In the genomic region with DNA sequence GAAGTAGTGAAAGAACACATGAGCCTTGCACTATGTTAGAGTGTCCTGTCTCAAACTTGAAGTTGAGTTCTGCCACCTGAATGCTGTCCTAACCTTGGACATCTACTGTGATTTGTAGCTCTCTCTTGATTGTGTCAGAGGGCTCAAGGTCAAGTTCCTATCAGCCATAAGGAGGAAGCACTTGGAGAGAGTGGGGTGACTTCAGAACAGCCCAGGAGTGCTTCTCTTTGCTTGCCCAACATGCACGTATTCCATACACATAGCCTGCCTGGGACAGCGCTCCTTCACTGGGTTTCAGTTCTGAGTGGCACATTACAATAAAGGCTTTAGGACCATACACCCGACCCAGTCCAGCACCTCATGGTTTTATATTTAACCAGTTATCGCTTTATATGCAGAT, we compare ENCODE assay signal across 24 mouse cellular contexts. TPM values are rescaled to one million over a fixed set of nuclear protein-coding genes. Genes with fewer than 3 reads are reported as not detected.
A peak's percentile ranks its signal among the peaks of the same experiment; 100 is the strongest.
DNase-seq lines count a peak whose midpoint lies in the region; ATAC-seq and TF ChIP-seq lines count a peak whose summit lies in the region.
"Had no signal": no experiment of that assay in that cellular context is flagged by ENCODE, and none has a peak within 500 bp of the region (broad histone marks: within the 10 kb centered on the region; RNA-seq: fewer than 3 reads in every experiment).

No protein-coding gene starts in this region.

- no peak overlapping the region for H3K9ac ChIP-seq in lung, postnatal 0 days (replicated peaks; ENCODE audit: low read depth)
- H3K9ac ChIP-seq in midbrain, embryonic 11.5 days (ENCODE audit: low read length), result no peak overlapping the region
- no peak overlapping the region for H3K9ac ChIP-seq in midbrain, postnatal 0 days (replicated peaks; ENCODE audit: low read length, poor library complexity, severe bottlenecking)
- H3K9ac ChIP-seq in CH12.LX (ENCODE audit: insufficient read depth, low read depth), result no peak overlapping the region
- H3K9ac ChIP-seq: forebrain, embryonic 13.5 days; heart, embryonic 13.5 days; hindbrain, embryonic 12.5 days; hindbrain, embryonic 15.5 days had no signal

- H3K4me3 ChIP-seq in lung, postnatal 0 days (ENCODE audit: low read depth, low read length), result no peak overlapping the region
- H3K4me3 ChIP-seq in midbrain, embryonic 11.5 days (ENCODE audit: low read depth, low read length), result no peak overlapping the region
- H3K4me3 ChIP-seq in midbrain, postnatal 0 days (ENCODE audit: low read depth, low read length), result no peak overlapping the region
- H3K4me3 ChIP-seq in CH12.LX (replicated peaks in 1 of 3; ENCODE audit: low read depth in 2 of 3, low read length in 2 of 3, poor library complexity in 1 of 3), result no peak overlapping the region
- no peak overlapping the region for H3K4me3 ChIP-seq in hindbrain, embryonic 10.5 days
- H3K4me3 ChIP-seq: forebrain, embryonic 10.5 days; forebrain, embryonic 13.5 days; heart, embryonic 13.5 days; hindbrain, embryonic 12.5 days; hindbrain, embryonic 15.5 days had no signal

- no peaks in the 10 kb centered on the region for H3K36me3 ChIP-seq in lung, postnatal 0 days (ENCODE audit: insufficient read depth, low read length)
- no peaks in the 10 kb centered on the region for H3K36me3 ChIP-seq in midbrain, embryonic 11.5 days (ENCODE audit: control insufficient read depth, insufficient read depth, low read length)
- no peaks in the 10 kb centered on the region for H3K36me3 ChIP-seq in midbrain, postnatal 0 days (ENCODE audit: insufficient read depth, low read length)
- H3K36me3 ChIP-seq in CH12.LX (replicated peaks in 1 of 2; ENCODE audit: control insufficient read depth in 1 of 2, insufficient read depth in 1 of 2, low read length in 1 of 2), result no peaks in the 10 kb centered on the region
- no peaks in the 10 kb centered on the region for H3K36me3 ChIP-seq in hindbrain, embryonic 10.5 days
- H3K36me3 ChIP-seq: forebrain, embryonic 10.5 days; G1E; heart, embryonic 13.5 days; hindbrain, embryonic 12.5 days; hindbrain, embryonic 15.5 days had no signal

- no peaks in the 10 kb centered on the region for H3K27me3 ChIP-seq in lung, postnatal 0 days (replicated peaks; ENCODE audit: insufficient read depth, low read length)
- H3K27me3 ChIP-seq in midbrain, embryonic 11.5 days (ENCODE audit: control insufficient read depth, insufficient read depth, low read length), result no peaks in the 10 kb centered on the region
- no peaks in the 10 kb centered on the region for H3K27me3 ChIP-seq in midbrain, postnatal 0 days (ENCODE audit: insufficient read depth, low read length)
- no peaks in the 10 kb centered on the region for H3K27me3 ChIP-seq in CH12.LX (replicated peaks)
- no peaks in the 10 kb centered on the region for H3K27me3 ChIP-seq in hindbrain, embryonic 10.5 days (ENCODE audit: insufficient read depth, poor library complexity, severe bottlenecking)
- H3K27me3 ChIP-seq: forebrain, embryonic 13.5 days; heart, embryonic 13.5 days; hindbrain, embryonic 12.5 days; hindbrain, embryonic 15.5 days; Patski had no signal

- no peak for TF ChIP-seq POLR2A in CH12.LX (IDR thresholded peaks at IDR 0.05; ENCODE audit: low read depth, low read length)

- peak; percentile 83 for ATAC-seq in lung, postnatal 0 days
- no peak for ATAC-seq in midbrain, embryonic 11.5 days (ENCODE audit: low FRiP score)
- ATAC-seq in midbrain, postnatal 0 days (ENCODE audit: low FRiP score), result no peak
- 0 out of 2 replicates have a peak, but pooled peaks have one; percentile 6 for ATAC-seq in megakaryocyte, adult 5-6 weeks (ENCODE audit: poor library complexity, severe bottlenecking)
- ATAC-seq: forebrain, embryonic 13.5 days; forebrain, embryonic 16.5 days; Patski had no signal

- H3K4me2 ChIP-seq in lung, postnatal 0 days (replicated peaks; ENCODE audit: low read depth, low read length), result no peak overlapping the region
- no peak overlapping the region for H3K4me2 ChIP-seq in midbrain, embryonic 11.5 days
- H3K4me2 ChIP-seq in midbrain, postnatal 0 days (ENCODE audit: low read depth, low read length, poor library complexity, severe bottlenecking), result no peak overlapping the region
- no peak overlapping the region for H3K4me2 ChIP-seq in CH12.LX (ENCODE audit: insufficient read depth, low read depth, poor library complexity, severe bottlenecking)
- H3K4me2 ChIP-seq: forebrain, embryonic 13.5 days; heart, embryonic 13.5 days; hindbrain, embryonic 12.5 days; hindbrain, embryonic 15.5 days had no signal

- H3K9me3 ChIP-seq in lung, postnatal 0 days (ENCODE audit: low read length), result no peaks in the 10 kb centered on the region
- H3K9me3 ChIP-seq in midbrain, embryonic 11.5 days (ENCODE audit: control insufficient read depth, low read length), result no peaks in the 10 kb centered on the region
- no peaks in the 10 kb centered on the region for H3K9me3 ChIP-seq in midbrain, postnatal 0 days (ENCODE audit: low read length)
- no peaks in the 10 kb centered on the region for H3K9me3 ChIP-seq in CH12.LX (replicated peaks; ENCODE audit: low read length)
- H3K9me3 ChIP-seq in hindbrain, embryonic 10.5 days, result no peaks in the 10 kb centered on the region
- H3K9me3 ChIP-seq: forebrain, embryonic 10.5 days; forebrain, embryonic 13.5 days; heart, embryonic 13.5 days; hindbrain, embryonic 12.5 days; hindbrain, embryonic 15.5 days had no signal

- in situ Hi-C loops in CH12.LX (cut with MboI; ENCODE audit: low pct_ligation_motif_present, low pct_unique_long_range_greater_than_20kb, low sequenced_read_pairs), result no loop called here

- H3K4me1 ChIP-seq in lung, postnatal 0 days (ENCODE audit: insufficient read depth, low read depth, low read length), result no peaks in the 10 kb centered on the region
- H3K4me1 ChIP-seq in midbrain, embryonic 11.5 days (ENCODE audit: control insufficient read depth, insufficient read depth, low read length), result no peaks in the 10 kb centered on the region
- no peaks in the 10 kb centered on the region for H3K4me1 ChIP-seq in midbrain, postnatal 0 days (ENCODE audit: insufficient read depth, low read length)
- H3K4me1 ChIP-seq in CH12.LX (ENCODE audit: control insufficient read depth in 1 of 2, insufficient read depth in 2 of 2), result peaks cover 46 to 86% of the 10 kb centered on the region in 2 experiments
- H3K4me1 ChIP-seq in hindbrain, embryonic 10.5 days (replicated peaks), result peaks cover 7% of the 10 kb centered on the region
- H3K4me1 ChIP-seq: forebrain, embryonic 10.5 days; hindbrain, embryonic 15.5 days had no signal

- dilution Hi-C loops in CH12.LX (cut with MboI; ENCODE audit: extremely low pct_ligation_motif_present, extremely low pct_unique_long_range_greater_than_20kb, low sequenced_read_pairs), result no loop called here

- H3K79me2 ChIP-seq in CH12.LX (replicated peaks; ENCODE audit: control insufficient read depth, extremely low read depth, insufficient read depth, poor library complexity, severe bottlenecking), result no peaks in the 10 kb centered on the region

- TF ChIP-seq RAD21 in CH12.LX (IDR thresholded peaks at IDR 0.05; ENCODE audit: low read depth, low read length), result no peak

- TF ChIP-seq EP300 in lung, postnatal 0 days (IDR thresholded peaks at IDR 0.05), result peak; percentile 27; the same call in 1 of the 2 replicates
- TF ChIP-seq EP300 in CH12.LX (IDR thresholded peaks at IDR 0.05; ENCODE audit: low read length), result no peak

- DNase-seq in lung, postnatal 0 days (ENCODE audit: low spot score), result peak; percentile 65
- DNase-seq in lung, postnatal 14 days, result no peak
- DNase-seq in midbrain, embryonic 11.5 days (ENCODE audit: low spot score, missing footprints), result peak; percentile 2
- DNase-seq in midbrain, postnatal 0 days (ENCODE audit: low spot score), result no peak
- no peak for DNase-seq in CH12.LX (ENCODE audit: extremely low read depth)
- no peak for DNase-seq in heart, adult 18-20 months
- DNase-seq in hindbrain, embryonic 10.5 days (ENCODE audit: low spot score), result no peak
- DNase-seq: adrenal gland, postnatal 10 days; adrenal gland, postnatal 36 days; cerebellum, adult 18-20 months; cerebellum, adult 9-10 months; cerebellum, postnatal 14 days; gastrocnemius, postnatal 14 days; heart, postnatal 14 days; heart, postnatal 4 days had no signal

- H3K27ac ChIP-seq in lung, postnatal 0 days (ENCODE audit: low read length), result no peak overlapping the region
- no peak overlapping the region for H3K27ac ChIP-seq in midbrain, embryonic 11.5 days (ENCODE audit: low read depth, low read length)
- no peak overlapping the region for H3K27ac ChIP-seq in midbrain, postnatal 0 days (ENCODE audit: low read depth, low read length)
- peak overlapping the region; percentile 95 for H3K27ac ChIP-seq in CH12.LX (ENCODE audit: insufficient read depth, low read depth)
- H3K27ac ChIP-seq in hindbrain, embryonic 10.5 days, result no peak overlapping the region
- H3K27ac ChIP-seq: forebrain, embryonic 10.5 days; forebrain, embryonic 13.5 days; heart, embryonic 13.5 days; hindbrain, embryonic 12.5 days; hindbrain, embryonic 15.5 days had no signal

- WGBS in lung, postnatal 0 days, result 67% methylated on average over 4 of the region's 4 CpGs
- WGBS in midbrain, embryonic 11.5 days, result 84% methylated on average over 4 of the region's 4 CpGs
- WGBS in midbrain, postnatal 0 days, result 86% methylated on average over 4 of the region's 4 CpGs
- WGBS in hindbrain, embryonic 10.5 days, result 88% methylated on average over 4 of the region's 4 CpGs

- no peak for TF ChIP-seq CTCF in lung, postnatal 0 days (IDR thresholded peaks at IDR 0.05)
- no peak for TF ChIP-seq CTCF in midbrain, postnatal 0 days (IDR thresholded peaks at IDR 0.05)
- TF ChIP-seq CTCF in CH12.LX (conservative IDR thresholded peaks at IDR 0.05 in 1 of 2, IDR thresholded peaks at IDR 0.05 in 1 of 2; ENCODE audit: low read depth in 2 of 2, low read length in 2 of 2), result no peak

RNA-seq across cellular contexts. Expression of a gene that starts 19.7 kb away (rescaled TPM):
- polyA plus RNA-seq in lung, postnatal 0 days (2015; fragmentation: Nextera tagmentation; extraction: Ambion mirVana), result 3.1 and 4.6 TPM in 2 replicates
- polyA plus RNA-seq in midbrain, embryonic 11.5 days (2014; fragmentation: Nextera tagmentation; extraction: Ambion mirVana), result 1.9 and 2.1 TPM in 2 replicates
- 6.3 and 6.4 TPM in 2 replicates for total RNA-seq in midbrain, postnatal 0 days (2014; rRNA removed)
- 7.3 and 8.3 TPM in 2 replicates for polyA plus RNA-seq in midbrain, postnatal 0 days (2015; fragmentation: Nextera tagmentation; extraction: Ambion mirVana)
- total RNA-seq in CH12.LX (2012; rRNA removed) (12.6 and 19.1 TPM in 2 replicates), CH12.LX (2014; rRNA removed) (11.9 and 12.5 TPM in 2 replicates)
- 105 and 110 TPM in 2 replicates for polyA plus RNA-seq in CH12.LX (2012; ENCODE audit: insufficient read length, low read depth)
- 0.02 TPM in 1 of 2 replicates, not detected in the other for total RNA-seq in megakaryocyte, adult 5-6 weeks (2015)
- total RNA-seq in megakaryocyte, adult 5-6 weeks (2017), result not detected in 2 replicates
- total RNA-seq in heart, adult 18-20 months (2021), result 10 to 100 TPM; 11.4 to 15.8 TPM
- 1.2 TPM in 2 replicates for polyA plus RNA-seq in hindbrain, embryonic 10.5 days (2016; fragmentation: Nextera tagmentation; extraction: Ambion mirVana)
- polyA plus RNA-seq: G1E had no signal

RNA-seq across cellular contexts. Expression of a gene that starts 46.4 kb away (rescaled TPM):
- polyA plus RNA-seq in lung, postnatal 0 days (2015; fragmentation: Nextera tagmentation; extraction: Ambion mirVana), result 7.6 and 9.7 TPM in 2 replicates
- 2.6 and 3.1 TPM in 2 replicates for polyA plus RNA-seq in midbrain, embryonic 11.5 days (2014; fragmentation: Nextera tagmentation; extraction: Ambion mirVana)
- total RNA-seq in midbrain, postnatal 0 days (2014; rRNA removed), result 4.2 and 6.1 TPM in 2 replicates
- 5.7 and 5.8 TPM in 2 replicates for polyA plus RNA-seq in midbrain, postnatal 0 days (2015; fragmentation: Nextera tagmentation; extraction: Ambion mirVana)
- total RNA-seq in CH12.LX (2012; rRNA removed), result 0.13 and 0.17 TPM in 2 replicates
- total RNA-seq in CH12.LX (2014; rRNA removed), result 0.04 and 0.08 TPM in 2 replicates
- 0.14 and 0.22 TPM in 2 replicates for polyA plus RNA-seq in CH12.LX (2012; ENCODE audit: insufficient read length, low read depth)
- total RNA-seq in megakaryocyte, adult 5-6 weeks (2015), result not detected in 2 replicates
- total RNA-seq in megakaryocyte, adult 5-6 weeks (2017), result not detected in 2 replicates
- total RNA-seq in heart, adult 18-20 months (2021), result 100 to 1,000 TPM in 1 of 2 experiments, 10 to 100 TPM in 1; 99.7 to 102 TPM
- 1.6 and 1.8 TPM in 2 replicates for polyA plus RNA-seq in hindbrain, embryonic 10.5 days (2016; fragmentation: Nextera tagmentation; extraction: Ambion mirVana)
- polyA plus RNA-seq: G1E had no signal

Comparison
In these comparisons a context has a peak if more than half of its experiments do, and no peak if none do; other contexts are left out.
1. DNase-seq: peak in lung, postnatal 0 days (single experiment) and midbrain, embryonic 11.5 days (single experiment); none in lung, postnatal 14 days (single experiment), midbrain, postnatal 0 days (single experiment), CH12.LX (single experiment), heart, adult 18-20 months (0 of 2) and hindbrain, embryonic 10.5 days (single experiment).
2. ATAC-seq: peak in lung, postnatal 0 days (single experiment) and megakaryocyte, adult 5-6 weeks (single experiment); none in midbrain, embryonic 11.5 days (single experiment) and midbrain, postnatal 0 days (single experiment).
3. RNA of a gene that starts 19.7 kb away (polyA plus RNA-seq): 105 to 110 TPM in CH12.LX; 7.3 to 8.3 TPM in midbrain, postnatal 0 days, 3.1 to 4.6 TPM in lung, postnatal 0 days, 1.9 to 2.1 TPM in midbrain, embryonic 11.5 days and 1.2 TPM in hindbrain, embryonic 10.5 days; every median in the first group is over 10 times any median in the second.